Comparison of ENCODE assay signal across 8 mouse cellular contexts in genomic region chr14:34674229-34674791, GRCm38 (mm10). TPM values are rescaled to one million over a fixed set of nuclear protein-coding genes. Genes with fewer than 3 reads are reported as not detected.
DNase-seq lines count a peak whose midpoint lies in the region; ATAC-seq and TF ChIP-seq lines count a peak whose summit lies in the region.

No protein-coding gene starts in this region.

- H3K9me3 ChIP-seq in liver, postnatal 0 days (ENCODE audit: low read length), result no peaks in the 10 kb centered on the region
- no peaks in the 10 kb centered on the region for H3K9me3 ChIP-seq in neural tube, embryonic 14.5 days (ENCODE audit: control insufficient read depth, low read length)

- TF ChIP-seq EP300 in liver, postnatal 0 days (IDR thresholded peaks at IDR 0.05; ENCODE audit: low read depth), result no peak

- H3K27me3 ChIP-seq in liver, postnatal 0 days (ENCODE audit: insufficient read depth, low read length), result no peaks in the 10 kb centered on the region
- H3K27me3 ChIP-seq in neural tube, embryonic 14.5 days (ENCODE audit: control insufficient read depth, insufficient read depth, low read length), result no peaks in the 10 kb centered on the region

- H3K27ac ChIP-seq in liver, postnatal 0 days (ENCODE audit: low read depth), result peak overlapping the region; percentile 100
- H3K27ac ChIP-seq in neural tube, embryonic 14.5 days (ENCODE audit: low read depth, low read length), result peak overlapping the region; percentile 92

- H3K4me1 ChIP-seq in liver, postnatal 0 days (ENCODE audit: insufficient read depth), result peaks cover 22% of the 10 kb centered on the region
- peaks cover 16% of the 10 kb centered on the region; the same call in 1 of the 2 replicates for H3K4me1 ChIP-seq in neural tube, embryonic 14.5 days (ENCODE audit: control insufficient read depth, insufficient read depth, low read length)

- DNase-seq in B cell, adult 2 months, result peak; percentile 46 to 48
- DNase-seq in adrenal gland, adult 2 months, result peak; percentile 76
- DNase-seq in embryo, embryonic 9.5 days (ENCODE audit: extremely low spot score), result peak; percentile 47
- DNase-seq in heart, adult 8-10 months (ENCODE audit: low spot score), result peak; percentile 36
- peak; percentile 56 for DNase-seq in kidney, adult 9 months
- peak; percentile 74 for DNase-seq in liver, postnatal 0 days
- peak; percentile 64 for DNase-seq in thymus, postnatal 0 days (ENCODE audit: low spot score)

- H3K9ac ChIP-seq in liver, postnatal 0 days (replicated peaks), result peak overlapping the region; percentile 100
- peak overlapping the region; percentile 90 for H3K9ac ChIP-seq in neural tube, embryonic 14.5 days (replicated peaks; ENCODE audit: low read depth, low read length)

- H3K4me2 ChIP-seq in liver, postnatal 0 days (ENCODE audit: low read depth, low read length), result peak overlapping the region; percentile 78
- peak overlapping the region; percentile 92 for H3K4me2 ChIP-seq in neural tube, embryonic 14.5 days (ENCODE audit: low read depth, low read length)

- H3K4me3 ChIP-seq in liver, postnatal 0 days (ENCODE audit: low read depth, low read length), result peak overlapping the region; percentile 100
- peak overlapping the region; percentile 98 for H3K4me3 ChIP-seq in neural tube, embryonic 14.5 days (ENCODE audit: low read depth, low read length)

- peak; percentile 51 for ATAC-seq in liver, postnatal 0 days
- ATAC-seq in neural tube, embryonic 14.5 days (ENCODE audit: low read depth), result no peak; the same call in 1 of the 2 replicates

- TF ChIP-seq CTCF in liver, postnatal 0 days (IDR thresholded peaks at IDR 0.05; ENCODE audit: low read depth), result no peak

- peaks cover 16% of the 10 kb centered on the region for H3K36me3 ChIP-seq in liver, postnatal 0 days (replicated peaks; ENCODE audit: insufficient read depth, low read length)
- no peaks in the 10 kb centered on the region for H3K36me3 ChIP-seq in neural tube, embryonic 14.5 days (ENCODE audit: control insufficient read depth, insufficient read depth, low read length)

- 3% methylated on average over 50 of the region's 52 CpGs for WGBS in liver, postnatal 0 days (ENCODE audit: insufficient replicate concordance)
- 0% methylated on average over 49 of the region's 52 CpGs for WGBS in neural tube, embryonic 14.5 days

RNA-seq across cellular contexts. Expression of gene Wapl, which starts 0.6 kb away (rescaled TPM):
- 10 to 100 TPM; 64.7 to 92.8 TPM for total RNA-seq in adrenal gland, adult 2 months (2021)
- 5.3 and 6.3 TPM in 2 replicates for polyA plus RNA-seq in adrenal gland, adult 2 months (2012; rRNA removed)
- 10 to 100 TPM; 36.1 to 39.1 (median 37.7) TPM for total RNA-seq in heart, adult 8-10 months (2022)
- polyA plus RNA-seq in liver, postnatal 0 days (2015; fragmentation: Nextera tagmentation; extraction: Ambion mirVana), result 15.3 TPM in 2 replicates
- polyA plus RNA-seq in neural tube, embryonic 14.5 days (2014; fragmentation: Nextera tagmentation; extraction: Ambion mirVana), result 15.4 and 18.5 TPM in 2 replicates
- polyA plus RNA-seq in thymus, postnatal 0 days (2015; fragmentation: Nextera tagmentation; extraction: Ambion mirVana), result 38.3 and 49.7 TPM in 2 replicates
